Mouse (Mus musculus): ENCODE data around the gene Abcc1. TPM values are rescaled to one million over a fixed set of nuclear protein-coding genes. Genes with fewer than 3 reads are reported as not detected.

The Abcc1 gene
- polyA plus RNA-seq, 1 experiment from 2014 or later, result 2.2 TPM

DNA sequence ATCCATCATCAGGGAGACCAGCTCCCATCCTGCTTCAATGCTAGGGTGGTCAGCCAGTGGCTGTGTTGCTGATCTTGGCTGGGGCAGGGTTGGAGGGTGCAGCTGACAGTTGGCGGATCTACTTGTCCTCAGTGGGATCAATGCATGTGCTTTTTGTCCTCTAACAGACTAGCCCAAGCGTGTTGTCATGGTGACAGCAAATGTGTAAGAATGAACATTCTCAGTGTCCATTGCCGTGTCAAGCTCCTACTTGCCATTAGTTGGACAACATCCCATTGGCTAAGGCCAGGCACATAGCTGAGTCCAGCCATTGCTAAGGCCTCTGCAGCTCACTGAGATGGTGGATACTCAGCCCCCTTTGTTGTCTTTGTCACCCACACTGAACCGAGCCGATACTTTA lies 110.8 kb downstream of the Abcc1 start:
- Histone ChIP-seq H3K27ac (replicated peaks) (no peak overlapping the region), H3K9ac (no peak overlapping the region), H3K27me3 (no peaks in the 10 kb centered on the region), H3K4me1 (replicated peaks) (no peaks in the 10 kb centered on the region), H3K4me2 (no peak overlapping the region), H3K36me3 (replicated peaks) (0 out of 2 replicates have a peak, but pooled peaks cover 8% of the 10 kb centered on the region), H3K4me3 (replicated peaks) (no peak overlapping the region), H3K9me3 (replicated peaks) (no peaks in the 10 kb centered on the region)
- no peak for ATAC-seq (ENCODE audit: insufficient read depth)
- WGBS (ENCODE audit: insufficient replicate concordance), result 74% methylated on average over 5 of the region's 5 CpGs

DNA sequence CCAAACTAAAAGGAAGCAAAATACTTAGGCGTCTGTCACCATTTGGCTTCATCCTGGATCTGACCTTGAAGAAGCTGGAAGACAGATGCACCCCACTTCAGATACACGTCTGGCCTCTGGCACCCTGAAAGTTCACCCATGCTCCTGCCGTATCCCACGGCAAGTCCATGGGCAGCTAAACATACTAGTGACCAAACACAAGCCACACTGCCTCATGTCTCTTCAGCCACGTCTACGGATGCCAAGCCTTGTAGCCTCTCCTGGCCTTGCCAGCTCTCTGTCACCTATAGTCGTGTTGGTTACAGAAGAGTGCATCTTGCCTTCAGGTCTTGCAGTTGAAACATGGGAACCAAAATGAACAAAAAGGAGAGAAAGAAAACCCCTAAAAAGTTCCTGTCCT lies 112.3 kb downstream of the Abcc1 start:
- Histone ChIP-seq H3K4me3 (replicated peaks) (no peak overlapping the region), H3K9ac (no peak overlapping the region), H3K9me3 (replicated peaks) (no peaks in the 10 kb centered on the region), H3K27ac (replicated peaks) (no peak overlapping the region), H3K4me1 (replicated peaks) (no peaks in the 10 kb centered on the region), H3K36me3 (replicated peaks) (0 out of 2 replicates have a peak, but pooled peaks cover 8% of the 10 kb centered on the region), H3K4me2 (no peak overlapping the region), H3K27me3 (no peaks in the 10 kb centered on the region)
- no peak for ATAC-seq (ENCODE audit: insufficient read depth)
- 67% methylated on average over 7 of the region's 7 CpGs for WGBS (ENCODE audit: insufficient replicate concordance)

DNA sequence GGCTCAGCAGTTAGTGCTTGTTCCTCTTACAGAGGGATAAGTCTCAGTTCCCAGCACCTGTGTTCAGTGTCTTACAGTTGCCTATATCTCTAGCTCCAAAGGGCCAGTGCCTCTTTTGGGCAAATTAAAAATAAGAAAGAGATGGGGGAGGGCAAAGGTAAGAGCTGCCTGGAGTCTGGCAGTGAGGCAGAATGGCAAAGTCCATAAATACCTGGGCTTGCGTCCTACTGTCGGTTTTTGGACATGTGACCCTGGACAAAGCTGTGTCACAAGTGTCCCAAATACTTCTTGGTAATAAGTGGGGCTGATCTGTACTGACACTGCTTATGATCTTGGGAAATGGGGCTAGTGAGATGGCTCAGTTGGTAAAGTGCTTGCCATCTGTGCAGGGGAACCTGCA lies 113.6 kb downstream of the Abcc1 start:
- no peaks in the 10 kb centered on the region for H3K9me3 ChIP-seq (replicated peaks)
- ATAC-seq (ENCODE audit: insufficient read depth), result no peak
- H3K27ac ChIP-seq (replicated peaks), result no peak overlapping the region
- no peaks in the 10 kb centered on the region for H3K4me1 ChIP-seq (replicated peaks)
- no peaks in the 10 kb centered on the region for H3K27me3 ChIP-seq
- H3K4me3 ChIP-seq (replicated peaks), result no peak overlapping the region
- 69% methylated on average over 2 of the region's 2 CpGs for WGBS (ENCODE audit: insufficient replicate concordance)
- H3K4me2 ChIP-seq, result no peak overlapping the region
- 0 out of 2 replicates have a peak, but pooled peaks cover 8% of the 10 kb centered on the region for H3K36me3 ChIP-seq (replicated peaks)
- H3K9ac ChIP-seq, result no peak overlapping the region

DNA sequence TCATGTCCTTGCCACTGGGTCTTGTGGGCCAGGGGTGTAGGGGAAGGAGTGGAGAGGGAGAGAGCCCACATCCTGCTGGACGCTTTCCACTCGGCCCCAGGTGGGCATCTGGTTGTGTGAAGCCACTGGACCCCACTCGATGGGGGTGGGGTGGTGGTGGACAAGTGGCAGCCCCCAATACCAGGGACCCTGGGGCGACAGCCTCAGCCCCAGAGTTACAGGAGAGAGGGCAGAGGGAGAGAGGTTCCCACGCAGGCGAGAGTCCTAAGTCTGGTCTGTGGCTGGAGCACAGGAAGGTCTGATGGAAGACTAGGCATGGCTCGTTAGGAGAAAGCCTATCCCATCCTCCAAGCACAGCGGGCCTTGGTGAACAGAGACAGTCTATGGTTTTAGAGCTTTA lies 114.7 kb downstream of the Abcc1 start:
- H3K9me3 ChIP-seq (replicated peaks), result no peaks in the 10 kb centered on the region
- H3K27ac ChIP-seq (replicated peaks), result no peak overlapping the region
- 63% methylated on average over 8 of the region's 8 CpGs for WGBS (ENCODE audit: insufficient replicate concordance)
- no peak for ATAC-seq (ENCODE audit: insufficient read depth)
- H3K4me1 ChIP-seq (replicated peaks), result no peaks in the 10 kb centered on the region
- H3K4me2 ChIP-seq, result no peak overlapping the region
- H3K27me3 ChIP-seq, result no peaks in the 10 kb centered on the region
- H3K4me3 ChIP-seq (replicated peaks), result no peak overlapping the region
- H3K36me3 ChIP-seq (replicated peaks), result 0 out of 2 replicates have a peak, but pooled peaks cover 8% of the 10 kb centered on the region
- no peak overlapping the region for H3K9ac ChIP-seq

DNA sequence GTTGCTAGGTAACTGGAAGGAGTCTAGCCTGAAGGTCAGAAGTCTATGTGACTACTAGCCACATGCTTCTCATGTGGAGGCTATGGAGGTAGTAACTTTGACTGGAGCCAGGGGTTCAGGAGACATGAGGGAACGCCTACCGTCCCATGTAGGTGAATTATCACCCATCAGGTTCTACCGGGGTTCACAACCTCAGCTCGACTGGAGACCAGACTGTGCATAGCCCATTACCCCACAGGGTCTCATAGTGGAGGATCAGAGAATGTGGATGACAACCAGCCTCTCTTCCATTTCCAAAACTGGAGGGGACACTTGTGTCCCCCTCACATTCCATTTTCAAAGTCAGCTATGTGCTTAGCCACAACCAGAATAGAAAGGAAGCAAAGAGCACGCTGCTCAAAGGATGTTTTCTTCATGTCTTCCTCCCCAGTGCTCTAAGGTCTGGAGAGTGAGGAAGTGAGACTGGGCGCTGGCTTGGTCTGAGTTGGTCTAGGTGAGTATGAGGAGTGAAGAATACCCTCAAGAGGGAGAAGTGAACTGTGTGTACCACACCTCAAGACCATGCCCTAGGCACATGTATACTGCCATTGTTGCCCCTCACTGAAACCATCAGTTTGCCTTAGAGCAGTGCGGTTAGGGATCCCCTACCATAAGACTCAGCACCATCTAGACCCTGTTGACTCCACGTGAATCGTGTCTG lies 115.5 kb downstream of the Abcc1 start:
- 0 out of 2 replicates have a peak, but pooled peaks cover 8% of the 10 kb centered on the region for H3K36me3 ChIP-seq (replicated peaks)
- no peaks in the 10 kb centered on the region for H3K27me3 ChIP-seq
- no peaks in the 10 kb centered on the region for H3K4me1 ChIP-seq (replicated peaks)
- H3K9me3 ChIP-seq (replicated peaks), result no peaks in the 10 kb centered on the region
- ATAC-seq (ENCODE audit: insufficient read depth), result no peak
- 67% methylated on average over 9 of the region's 9 CpGs for WGBS (ENCODE audit: insufficient replicate concordance)
- H3K27ac ChIP-seq (replicated peaks), result no peak overlapping the region
- no peak overlapping the region for H3K4me3 ChIP-seq (replicated peaks)
- H3K4me2 ChIP-seq, result no peak overlapping the region
- H3K9ac ChIP-seq, result no peak overlapping the region

DNA sequence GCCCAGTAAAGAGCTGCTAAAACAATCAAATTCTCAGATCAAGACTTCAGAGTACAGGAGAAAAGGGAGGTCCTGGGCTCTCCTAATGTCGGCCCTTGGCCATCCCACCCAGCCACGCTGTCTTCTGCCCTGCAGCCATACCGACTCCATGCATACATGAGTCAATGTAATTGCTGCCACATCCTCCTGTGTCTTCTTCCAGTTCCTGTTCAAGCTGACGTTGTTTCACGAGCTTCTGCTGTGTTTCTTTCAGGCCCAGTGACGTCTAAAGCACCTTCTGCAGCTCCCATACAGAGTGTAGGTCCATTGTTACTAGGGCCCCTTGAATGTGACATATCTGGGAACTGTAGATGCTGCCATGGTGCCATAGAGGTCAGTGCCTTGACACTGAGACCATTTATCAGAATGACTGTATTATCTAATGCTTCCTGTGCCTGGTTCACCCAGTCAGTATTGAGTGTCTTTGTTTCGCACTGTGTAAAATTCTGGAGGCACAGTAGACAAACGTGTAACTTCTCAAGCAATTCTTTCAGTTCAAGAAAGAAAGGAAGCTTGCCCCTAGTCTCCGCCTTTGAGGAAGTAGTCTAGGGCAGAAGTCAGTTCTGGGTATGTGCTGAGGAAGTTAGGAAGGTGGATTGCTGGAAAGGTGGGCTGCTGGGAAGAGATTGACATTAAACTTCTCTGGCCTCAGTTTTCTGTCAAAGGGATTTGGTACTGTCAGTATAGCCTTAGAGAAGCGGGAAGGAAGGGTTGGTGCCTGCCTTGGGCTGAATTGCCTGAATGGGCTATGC lies 116.3 kb downstream of the Abcc1 start:
- no peak overlapping the region for H3K4me2 ChIP-seq
- H3K36me3 ChIP-seq (replicated peaks), result 0 out of 2 replicates have a peak, but pooled peaks cover 8% of the 10 kb centered on the region
- no peak overlapping the region for H3K9ac ChIP-seq
- 35% methylated on average over 10 of the region's 10 CpGs for WGBS (ENCODE audit: insufficient replicate concordance)
- H3K9me3 ChIP-seq (replicated peaks), result no peaks in the 10 kb centered on the region
- no peaks in the 10 kb centered on the region for H3K27me3 ChIP-seq
- ATAC-seq (ENCODE audit: insufficient read depth), result no peak
- H3K27ac ChIP-seq (replicated peaks), result no peak overlapping the region
- H3K4me1 ChIP-seq (replicated peaks), result no peaks in the 10 kb centered on the region
- no peak overlapping the region for H3K4me3 ChIP-seq (replicated peaks)

DNA sequence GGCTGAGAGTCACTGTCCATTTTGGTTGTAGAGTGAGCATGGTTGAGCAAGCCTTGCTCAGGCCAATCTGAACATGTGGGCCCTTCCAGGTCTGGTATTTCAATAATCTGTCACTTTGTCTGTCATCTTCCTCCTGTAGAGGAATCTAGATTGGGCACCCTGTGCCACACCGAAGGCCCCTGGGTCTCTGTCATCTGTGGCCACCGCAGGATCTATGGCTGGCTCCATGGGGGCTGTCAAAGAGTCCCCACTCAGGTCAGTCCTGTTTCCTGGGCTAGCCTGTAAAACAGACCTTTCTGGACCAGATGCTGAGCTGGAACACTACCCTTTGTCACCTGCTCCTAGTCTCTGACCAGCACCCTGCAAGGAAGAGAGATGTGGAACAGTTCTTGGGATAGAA lies 118.3 kb downstream of the Abcc1 start:
- H3K9ac ChIP-seq, result no peak overlapping the region
- H3K27me3 ChIP-seq, result no peaks in the 10 kb centered on the region
- H3K4me1 ChIP-seq (replicated peaks), result no peaks in the 10 kb centered on the region
- ATAC-seq (ENCODE audit: insufficient read depth), result no peak
- H3K4me3 ChIP-seq (replicated peaks), result no peak overlapping the region
- no peaks in the 10 kb centered on the region for H3K9me3 ChIP-seq (replicated peaks)
- no peak overlapping the region for H3K4me2 ChIP-seq
- H3K36me3 ChIP-seq (replicated peaks), result no peaks in the 10 kb centered on the region
- WGBS (ENCODE audit: insufficient replicate concordance), result 64% methylated on average over 2 of the region's 2 CpGs
- no peak overlapping the region for H3K27ac ChIP-seq (replicated peaks)

DNA sequence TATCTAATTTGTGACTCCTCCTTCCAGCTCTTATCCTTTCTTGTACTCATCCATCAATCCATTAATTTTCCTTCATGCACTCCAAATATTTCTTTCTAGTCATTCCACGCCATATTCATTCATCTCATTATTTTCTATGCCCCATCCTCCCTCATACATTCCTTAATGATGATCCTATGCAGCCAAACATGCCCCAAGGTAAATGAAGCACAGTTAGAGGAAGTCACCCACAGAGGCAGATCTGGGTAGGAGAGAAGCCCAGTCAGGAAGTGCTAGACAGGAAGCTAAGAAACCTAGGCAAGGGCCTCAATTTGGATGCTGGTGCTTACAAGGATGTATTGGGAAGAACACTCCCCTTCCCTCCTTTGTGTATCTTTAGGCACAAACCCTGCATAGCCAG lies 121.9 kb downstream of the Abcc1 start:
- Histone ChIP-seq H3K4me2 (no peak overlapping the region), H3K4me3 (replicated peaks) (no peak overlapping the region), H3K36me3 (replicated peaks) (no peaks in the 10 kb centered on the region), H3K27me3 (no peaks in the 10 kb centered on the region), H3K4me1 (replicated peaks) (no peaks in the 10 kb centered on the region), H3K9ac (no peak overlapping the region), H3K9me3 (replicated peaks) (no peaks in the 10 kb centered on the region), H3K27ac (replicated peaks) (no peak overlapping the region)
- no peak for ATAC-seq (ENCODE audit: insufficient read depth)
- WGBS (ENCODE audit: insufficient replicate concordance), result 34% methylated on average over 1 of the region's 1 CpGs

DNA sequence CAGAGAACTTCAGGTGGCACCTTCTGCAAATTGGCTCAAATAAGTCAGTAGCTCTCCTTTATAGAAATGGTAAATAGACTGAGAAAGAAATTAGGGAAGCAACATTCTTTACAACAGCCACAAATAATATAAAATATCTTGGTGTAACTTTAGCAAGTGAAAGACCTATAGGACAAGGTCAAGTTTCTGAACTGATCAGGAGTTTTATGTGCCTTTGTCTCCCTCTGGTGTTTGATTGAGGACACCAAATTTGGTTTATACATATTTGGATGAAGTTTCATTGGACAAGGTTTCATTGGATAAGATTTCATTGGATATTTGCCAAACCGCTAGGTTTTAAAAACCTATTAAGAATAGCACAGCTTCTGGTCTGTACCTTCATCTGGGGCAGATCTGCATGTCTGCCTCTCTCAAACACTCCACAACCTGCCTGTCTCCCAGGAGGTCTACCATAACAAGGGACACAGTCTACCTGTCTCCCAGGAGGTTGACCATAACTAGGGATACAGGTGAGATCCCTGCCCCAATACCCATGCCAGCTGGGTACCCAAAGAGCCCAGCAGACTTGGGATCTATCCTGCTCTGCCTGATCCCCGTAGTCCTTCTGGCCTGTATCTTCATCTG lies 132.2 kb downstream of the Abcc1 start:
- no peak for ATAC-seq (ENCODE audit: insufficient read depth)
- Histone ChIP-seq H3K4me1 (replicated peaks) (no peaks in the 10 kb centered on the region), H3K9ac (no peak overlapping the region), H3K4me2 (no peak overlapping the region), H3K9me3 (replicated peaks) (no peaks in the 10 kb centered on the region), H3K27me3 (no peaks in the 10 kb centered on the region), H3K27ac (replicated peaks) (no peak overlapping the region), H3K4me3 (replicated peaks) (no peak overlapping the region), H3K36me3 (replicated peaks) (no peaks in the 10 kb centered on the region)
- 55% methylated on average over 2 of the region's 2 CpGs for WGBS (ENCODE audit: insufficient replicate concordance)

DNA sequence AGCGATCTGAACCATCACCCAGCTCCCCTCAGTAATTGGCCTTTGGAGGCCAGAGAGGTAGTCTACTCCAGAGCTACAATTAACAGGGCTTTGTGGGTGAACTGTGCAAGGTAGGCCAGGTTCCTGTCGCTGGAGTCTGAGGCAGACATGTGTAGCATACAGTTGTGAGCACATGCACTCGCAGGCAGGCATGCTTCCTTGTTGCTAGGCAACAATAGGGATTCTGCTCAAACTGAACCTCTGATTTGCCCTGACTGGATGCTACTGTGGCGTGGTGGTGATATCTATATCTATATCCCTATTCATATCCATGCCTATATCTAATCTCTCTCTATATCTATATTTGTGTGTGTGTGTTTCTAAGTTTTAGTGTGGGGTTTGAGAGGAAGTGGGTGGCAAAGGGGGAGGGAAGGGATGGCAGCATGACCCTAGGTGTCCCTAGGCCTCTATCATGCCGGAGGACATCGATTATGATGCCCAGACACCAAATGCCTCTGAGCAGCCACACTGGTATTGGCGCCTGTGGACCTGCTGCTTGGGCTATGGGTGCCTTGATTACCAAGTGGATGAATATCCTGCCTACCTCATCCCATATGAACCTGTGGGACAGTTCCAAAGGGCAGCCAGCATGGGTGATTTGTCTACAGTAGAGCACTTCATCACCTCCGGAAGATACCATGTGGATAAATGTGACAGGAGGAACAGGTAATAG lies 140.4 kb downstream of the Abcc1 start:
- H3K36me3 ChIP-seq (replicated peaks), result no peaks in the 10 kb centered on the region
- 62% methylated on average over 8 of the region's 8 CpGs for WGBS (ENCODE audit: insufficient replicate concordance)
- no peak overlapping the region for H3K4me3 ChIP-seq (replicated peaks)
- no peak overlapping the region for H3K9ac ChIP-seq
- no peak overlapping the region for H3K27ac ChIP-seq (replicated peaks)
- ATAC-seq (ENCODE audit: insufficient read depth), result no peak
- no peaks in the 10 kb centered on the region for H3K4me1 ChIP-seq (replicated peaks)
- H3K4me2 ChIP-seq, result no peak overlapping the region
- no peaks in the 10 kb centered on the region for H3K9me3 ChIP-seq (replicated peaks)
- no peaks in the 10 kb centered on the region for H3K27me3 ChIP-seq

DNA sequence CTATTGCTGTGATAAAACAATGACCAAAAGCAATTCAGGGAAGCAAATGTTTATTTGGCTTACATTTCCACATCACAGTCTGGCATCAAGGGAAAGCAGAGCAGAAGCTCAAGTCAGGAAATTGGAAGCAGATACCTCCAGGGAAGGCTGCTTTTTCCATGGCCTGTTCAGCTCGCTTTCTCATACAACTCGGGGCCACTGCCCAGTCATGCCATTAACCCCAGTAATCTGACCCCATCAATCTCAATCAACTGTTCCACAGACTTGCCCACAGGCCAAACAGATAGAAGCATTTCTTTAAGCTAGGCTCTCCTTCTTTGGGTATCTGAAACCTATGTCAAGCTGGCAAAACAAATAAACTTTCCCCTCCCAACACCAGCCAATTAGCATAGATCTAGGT lies 145.1 kb downstream of the Abcc1 start:
- no peak overlapping the region for H3K9ac ChIP-seq
- no peak for ATAC-seq (ENCODE audit: insufficient read depth)
- 30% methylated on average over 2 of the region's 2 CpGs for WGBS (ENCODE audit: insufficient replicate concordance)

More for the DNA sequence above, 145.1 kb downstream of the Abcc1 start:
- no peak overlapping the region for H3K4me2 ChIP-seq
- no peaks in the 10 kb centered on the region for H3K36me3 ChIP-seq (replicated peaks)
- H3K4me1 ChIP-seq (replicated peaks), result no peaks in the 10 kb centered on the region
- H3K27me3 ChIP-seq, result no peaks in the 10 kb centered on the region
- no peak overlapping the region for H3K4me3 ChIP-seq (replicated peaks)
- H3K27ac ChIP-seq (replicated peaks), result no peak overlapping the region
- no peaks in the 10 kb centered on the region for H3K9me3 ChIP-seq (replicated peaks)
